ENCODE assay signal across 15 mouse cellular contexts in the genomic region with DNA sequence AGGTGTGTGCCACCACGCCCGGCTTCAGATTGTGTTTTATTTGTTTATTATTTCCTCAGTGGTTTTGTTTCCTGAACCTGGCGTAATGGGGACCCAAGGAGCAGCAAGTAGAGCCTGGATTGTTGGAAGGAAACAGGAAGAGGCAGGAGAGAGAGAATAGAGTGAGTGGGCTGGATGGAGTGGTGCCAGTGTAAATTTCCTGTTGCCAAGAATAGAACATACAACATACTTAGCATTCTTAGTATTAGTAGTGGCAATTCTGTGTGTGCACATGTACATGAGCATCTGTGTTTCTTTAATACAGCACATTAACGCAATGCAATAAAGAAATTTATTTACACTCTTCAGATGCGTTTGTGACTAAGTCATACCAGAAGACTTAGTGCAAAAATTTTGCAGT.
A peak's percentile ranks its signal among the peaks of the same experiment; 100 is the strongest.
DNase-seq lines count a peak whose midpoint lies in the region; ATAC-seq and TF ChIP-seq lines count a peak whose summit lies in the region.
"Had no signal": no experiment of that assay in that cellular context is flagged by ENCODE, and none has a peak within 500 bp of the region (broad histone marks: within the 10 kb centered on the region; RNA-seq: fewer than 3 reads in every experiment).

No protein-coding gene starts in this region.

- H3K9ac ChIP-seq in heart, embryonic 13.5 days: no peak overlapping the region
- H3K9ac ChIP-seq in lung, embryonic 15.5 days: no peak overlapping the region
- H3K9ac ChIP-seq in kidney, postnatal 0 days (ENCODE audit: low read depth, low read length): no peak overlapping the region
- H3K9ac ChIP-seq: forebrain, embryonic 12.5 days; liver, embryonic 12.5 days; midbrain, embryonic 12.5 days; neural tube, embryonic 13.5 days had no signal

- peaks cover 24% of the 10 kb centered on the region for H3K4me1 ChIP-seq in heart, embryonic 13.5 days
- peaks cover 13% of the 10 kb centered on the region for H3K4me1 ChIP-seq in lung, embryonic 15.5 days
- H3K4me1 ChIP-seq in kidney, postnatal 0 days (replicated peaks; ENCODE audit: insufficient read depth, low read length): no peaks in the 10 kb centered on the region
- H3K4me1 ChIP-seq: forebrain, embryonic 12.5 days; liver, embryonic 12.5 days; midbrain, embryonic 12.5 days; neural tube, embryonic 13.5 days had no signal

- H3K9me3 ChIP-seq in heart, embryonic 13.5 days: no peaks in the 10 kb centered on the region
- no peaks in the 10 kb centered on the region for H3K9me3 ChIP-seq in lung, embryonic 15.5 days
- no peaks in the 10 kb centered on the region for H3K9me3 ChIP-seq in kidney, postnatal 0 days (replicated peaks; ENCODE audit: low read length)
- H3K9me3 ChIP-seq: forebrain, embryonic 12.5 days; liver, embryonic 12.5 days; midbrain, embryonic 12.5 days; neural tube, embryonic 13.5 days had no signal

- DNase-seq in heart, adult 9 months (ENCODE audit: low spot score in 2 of 2): no peak
- no peak for DNase-seq in lung, postnatal 25 days (ENCODE audit: low spot score)
- DNase-seq in kidney, postnatal 0 days (ENCODE audit: low spot score): peak; percentile 78
- peak; percentile 15 for DNase-seq in lung, postnatal 36 days
- no peak for DNase-seq in cerebellum, adult 11-12 months
- no peak for DNase-seq in thymus, postnatal 25 days
- DNase-seq: cerebellum, adult 9-11 months; gastrocnemius, postnatal 25 days; left cerebral cortex, postnatal 4 days had no signal

- no peak for ATAC-seq in heart, embryonic 13.5 days (ENCODE audit: extremely low read depth, insufficient number of reproducible peaks, low FRiP score, low TSS enrichment)
- peak; percentile 42; the same call in 1 of the 2 replicates for ATAC-seq in lung, embryonic 15.5 days (ENCODE audit: borderline replicate concordance, extremely low read depth, low FRiP score, low TSS enrichment)
- no peak for ATAC-seq in kidney, postnatal 0 days (replicated peaks; ENCODE audit: low FRiP score, low read depth)
- ATAC-seq: liver, embryonic 12.5 days had no signal

- H3K4me2 ChIP-seq in heart, embryonic 13.5 days: no peak overlapping the region
- H3K4me2 ChIP-seq in lung, embryonic 15.5 days: no peak overlapping the region
- H3K4me2 ChIP-seq in kidney, postnatal 0 days (ENCODE audit: low read length): no peak overlapping the region
- H3K4me2 ChIP-seq: forebrain, embryonic 12.5 days; liver, embryonic 12.5 days; midbrain, embryonic 12.5 days; neural tube, embryonic 13.5 days had no signal

- H3K36me3 ChIP-seq in heart, embryonic 13.5 days: no peaks in the 10 kb centered on the region
- H3K36me3 ChIP-seq in lung, embryonic 15.5 days: no peaks in the 10 kb centered on the region
- no peaks in the 10 kb centered on the region for H3K36me3 ChIP-seq in kidney, postnatal 0 days (ENCODE audit: insufficient read depth, low read length)
- H3K36me3 ChIP-seq: forebrain, embryonic 12.5 days; liver, embryonic 12.5 days; midbrain, embryonic 12.5 days; neural tube, embryonic 13.5 days had no signal

- peak overlapping the region; percentile 69 for H3K27ac ChIP-seq in heart, embryonic 13.5 days (replicated peaks)
- H3K27ac ChIP-seq in lung, embryonic 15.5 days: peak overlapping the region; percentile 32
- H3K27ac ChIP-seq in kidney, postnatal 0 days: 0 out of 2 replicates have a peak overlapping the region, but pooled peaks have one; percentile 8
- H3K27ac ChIP-seq: forebrain, embryonic 12.5 days; liver, embryonic 12.5 days; midbrain, embryonic 12.5 days; neural tube, embryonic 13.5 days had no signal

- H3K4me3 ChIP-seq in heart, embryonic 13.5 days: no peak overlapping the region
- H3K4me3 ChIP-seq in lung, embryonic 15.5 days: no peak overlapping the region
- H3K4me3 ChIP-seq in kidney, postnatal 0 days (replicated peaks; ENCODE audit: low read depth, low read length): no peak overlapping the region
- H3K4me3 ChIP-seq: forebrain, embryonic 12.5 days; liver, embryonic 12.5 days; midbrain, embryonic 12.5 days; neural tube, embryonic 13.5 days had no signal

- no peak for TF ChIP-seq CTCF in kidney, postnatal 0 days (IDR thresholded peaks at IDR 0.05; ENCODE audit: low read depth)

- WGBS in heart, embryonic 13.5 days: 60% methylated on average over 5 of the region's 5 CpGs
- 41% methylated on average over 5 of the region's 5 CpGs for WGBS in lung, embryonic 15.5 days
- 67% methylated on average over 5 of the region's 5 CpGs for WGBS in kidney, postnatal 0 days

- no peaks in the 10 kb centered on the region for H3K27me3 ChIP-seq in heart, embryonic 13.5 days (replicated peaks)
- no peaks in the 10 kb centered on the region for H3K27me3 ChIP-seq in lung, embryonic 15.5 days
- H3K27me3 ChIP-seq in kidney, postnatal 0 days (ENCODE audit: insufficient read depth, low read length): no peaks in the 10 kb centered on the region
- H3K27me3 ChIP-seq: liver, embryonic 12.5 days; neural tube, embryonic 13.5 days had no signal

Comparison
In these comparisons a context has a peak if more than half of its experiments do, and no peak if none do; other contexts are left out.
1. DNase-seq: peak in kidney, postnatal 0 days (single experiment) and lung, postnatal 36 days (single experiment); none in heart, adult 9 months (0 of 2), lung, postnatal 25 days (single experiment), cerebellum, adult 11-12 months (single experiment) and thymus, postnatal 25 days (single experiment).
2. H3K27ac ChIP-seq: peak in every context shown above with its lines; median percentile 69 in heart, embryonic 13.5 days; 32 in lung, embryonic 15.5 days; 8 in kidney, postnatal 0 days.